Mouse (Mus musculus) midbrain, embryonic 13.5 days (tissue): Measurements from ENCODE around the gene Trim62. TPM values are rescaled to one million over a fixed set of nuclear protein-coding genes. Genes with fewer than 3 reads are reported as not detected.
A peak's percentile ranks its signal among the peaks of the same experiment; 100 is the strongest.

Experiments
- ATAC-seq: fragments of 200-750 bp; cut with Nextera tagmentation; 2 replicates; pipeline ENCODE4 v1.8.0; 2017; ENCODE audit warnings: mild to moderate bottlenecking, moderate TSS enrichment, moderate library complexity
- H3K27ac ChIP-seq: fragments of 300-500 bp; sonication (generic); 2 replicates; pipeline ENCODE4 v1.5.1; 2015; ENCODE audit warnings: inconsistent platforms, mild to moderate bottlenecking, moderate library complexity
- H3K27me3 ChIP-seq: fragments of 300-500 bp; sonication (generic); 2 replicates; pipeline ENCODE4 v1.6.1; 2015; ENCODE audit warnings: mild to moderate bottlenecking, inconsistent platforms
- H3K36me3 ChIP-seq: fragments of 300-500 bp; sonication (generic); 2 replicates; pipeline ENCODE4 v1.6.1; 2015; ENCODE audit warnings: mild to moderate bottlenecking, inconsistent platforms
- H3K4me1 ChIP-seq: fragments of 300-500 bp; sonication (generic); replicated peaks from 2 replicates; pipeline ENCODE4 v1.6.1; 2015; ENCODE audit warnings: inconsistent platforms
- H3K4me2 ChIP-seq: fragments of 300-500 bp; sonication (generic); replicated peaks from 2 replicates; pipeline ENCODE4 v1.6.1; 2015; ENCODE audit warnings: moderate library complexity, mild to moderate bottlenecking, inconsistent platforms
- H3K4me3 ChIP-seq: fragments of 300-500 bp; sonication (generic); replicated peaks from 2 replicates; pipeline ENCODE4 v1.5.1; 2015; ENCODE audit warnings: mild to moderate bottlenecking, inconsistent platforms
- H3K9ac ChIP-seq: fragments of 300-500 bp; sonication (generic); replicated peaks from 2 replicates; pipeline ENCODE4 v1.6.1; 2015; ENCODE audit warnings: mild to moderate bottlenecking, inconsistent platforms
- H3K9me3 ChIP-seq: fragments of 300-500 bp; sonication (generic); 2 replicates; pipeline ENCODE4 v1.6.1; 2016; ENCODE audit warnings: mild to moderate bottlenecking, inconsistent platforms
- WGBS: fragments of 180-500 bp; shearing (Covaris S2); methylation state at CpG from one replicate; pipeline ENCODE4 v1.1.7; 2015; 5-methylcytosine and 5-hydroxymethylcytosine counted together
- polyA plus RNA-seq: library from polyadenylated mRNA; unstranded; fragments of >200 nt; fragmentation: Nextera tagmentation; extraction: Ambion mirVana; gene quantifications from 2 replicates; pipeline ENCODE4 v1.2.1, GENCODE M21; 2015

Trim62 gene
- polyA plus RNA-seq, 1 experiment from 2014 or later = 15.9 TPM

DNA sequence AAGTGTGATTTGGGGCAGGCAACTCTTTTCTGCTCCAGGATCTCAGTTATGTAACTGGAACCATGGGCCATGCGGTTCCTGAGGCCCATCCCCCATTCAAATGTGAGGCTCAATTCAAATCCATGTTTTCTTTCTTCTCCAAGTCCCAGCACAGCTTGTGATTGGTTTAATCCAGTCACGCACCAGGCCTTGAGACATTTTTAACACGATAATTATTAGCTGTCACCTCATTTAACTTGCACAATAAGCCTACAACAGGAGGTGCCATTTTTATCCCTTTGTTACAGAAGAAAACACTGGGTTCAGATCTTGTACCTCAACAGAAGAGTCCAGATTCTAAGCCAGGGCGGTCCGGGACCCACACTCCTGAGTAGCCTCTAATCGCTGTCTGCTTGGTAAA, 34.4 kb downstream of the Trim62 start:
- Histone ChIP-seq H3K27me3 (peaks cover 21% of the 10 kb centered on the region), H3K27ac (no peak overlapping the region), H3K4me3 (no peak overlapping the region), H3K4me1 (peaks cover 8% of the 10 kb centered on the region; the same call in 1 of the 2 replicates), H3K36me3 (no peaks in the 10 kb centered on the region), H3K4me2 (no peak overlapping the region), H3K9me3 (no peaks in the 10 kb centered on the region), H3K9ac (no peak overlapping the region)
- ATAC-seq = no peak
- WGBS = 73% methylated on average over 6 of the region's 6 CpGs

- Histone ChIP-seq H3K9me3 (no peaks in the 10 kb centered on the region), H3K36me3 (no peaks in the 10 kb centered on the region), H3K4me2 (no peak overlapping the region), H3K4me3 (no peak overlapping the region), H3K4me1 (peaks cover 7% of the 10 kb centered on the region; the same call in 1 of the 2 replicates), H3K27ac (no peak overlapping the region), H3K9ac (no peak overlapping the region), H3K27me3 (peaks cover 22% of the 10 kb centered on the region)
- no peak for ATAC-seq
- 74% methylated on average over 3 of the region's 3 CpGs for WGBS
Measured at GRCm38 (mm10) chr4:128918187-128918586, 34.8 kb downstream of the Trim62 start.

- Histone ChIP-seq H3K4me3 (no peak overlapping the region), H3K9me3 (no peaks in the 10 kb centered on the region), H3K27ac (no peak overlapping the region), H3K9ac (no peak overlapping the region), H3K36me3 (no peaks in the 10 kb centered on the region), H3K4me1 (peaks cover 5% of the 10 kb centered on the region; the same call in 1 of the 2 replicates), H3K4me2 (no peak overlapping the region), H3K27me3 (peaks cover 31% of the 10 kb centered on the region)
- no peak for ATAC-seq
- WGBS = 30% methylated on average over 10 of the region's 10 CpGs
Measured at GRCm38 (mm10) chr4:128919106-128919505, 35.7 kb downstream of the Trim62 start.

DNA sequence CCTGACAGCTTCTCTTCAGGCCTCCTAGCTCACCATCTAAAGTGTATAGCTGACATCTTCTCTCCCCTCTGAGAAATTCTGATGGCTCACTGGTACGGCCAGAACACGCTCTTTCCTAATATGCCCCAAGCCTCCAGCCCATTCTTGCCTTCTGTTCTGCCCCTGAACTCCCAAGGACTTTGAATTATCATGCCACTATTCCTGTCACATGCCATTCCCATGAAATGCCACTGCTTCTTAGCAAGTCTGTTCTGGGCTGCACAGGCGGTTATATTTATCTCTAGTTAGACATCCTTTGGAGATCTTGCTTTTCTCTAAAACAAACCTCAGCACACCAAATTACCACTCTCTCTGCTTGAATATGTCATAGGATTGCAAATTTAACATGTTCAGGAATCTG, 40.2 kb downstream of the Trim62 start:
- Histone ChIP-seq H3K9ac (no peak overlapping the region), H3K4me2 (no peak overlapping the region), H3K4me3 (no peak overlapping the region), H3K27ac (no peak overlapping the region), H3K27me3 (peaks cover 34% of the 10 kb centered on the region), H3K9me3 (no peaks in the 10 kb centered on the region), H3K4me1 (peaks cover 8% of the 10 kb centered on the region), H3K36me3 (no peaks in the 10 kb centered on the region)
- no peak for ATAC-seq
- 95% methylated on average over 3 of the region's 3 CpGs for WGBS

- ATAC-seq = peak; percentile 93
- Histone ChIP-seq H3K36me3 (no peaks in the 10 kb centered on the region), H3K4me1 (peaks cover 8% of the 10 kb centered on the region), H3K9ac (peak overlapping the region; percentile 49; the same call in 1 of the 2 replicates), H3K4me2 (peak overlapping the region; percentile 71), H3K4me3 (peak overlapping the region; percentile 42), H3K27me3 (peaks cover 34% of the 10 kb centered on the region), H3K27ac (peak overlapping the region; percentile 39; the same call in 1 of the 2 replicates), H3K9me3 (no peaks in the 10 kb centered on the region)
- 13% methylated on average over 36 of the region's 36 CpGs for WGBS
Measured at GRCm38 (mm10) chr4:128924841-128925606, 41.6 kb downstream of the Trim62 start.

GRCm38 (mm10) chr4:128932783-128933182, 49.4 kb downstream of the Trim62 start:
- no peaks in the 10 kb centered on the region for H3K9me3 ChIP-seq
- H3K4me3 ChIP-seq = no peak overlapping the region
- H3K4me2 ChIP-seq = no peak overlapping the region
- H3K9ac ChIP-seq = no peak overlapping the region
- 74% methylated on average over 7 of the region's 7 CpGs for WGBS
- no peak for ATAC-seq
- no peaks in the 10 kb centered on the region for H3K36me3 ChIP-seq
- no peaks in the 10 kb centered on the region for H3K4me1 ChIP-seq
- peaks cover under 1% of the 10 kb centered on the region; the same call in 1 of the 2 replicates for H3K27me3 ChIP-seq
- no peak overlapping the region for H3K27ac ChIP-seq

DNA sequence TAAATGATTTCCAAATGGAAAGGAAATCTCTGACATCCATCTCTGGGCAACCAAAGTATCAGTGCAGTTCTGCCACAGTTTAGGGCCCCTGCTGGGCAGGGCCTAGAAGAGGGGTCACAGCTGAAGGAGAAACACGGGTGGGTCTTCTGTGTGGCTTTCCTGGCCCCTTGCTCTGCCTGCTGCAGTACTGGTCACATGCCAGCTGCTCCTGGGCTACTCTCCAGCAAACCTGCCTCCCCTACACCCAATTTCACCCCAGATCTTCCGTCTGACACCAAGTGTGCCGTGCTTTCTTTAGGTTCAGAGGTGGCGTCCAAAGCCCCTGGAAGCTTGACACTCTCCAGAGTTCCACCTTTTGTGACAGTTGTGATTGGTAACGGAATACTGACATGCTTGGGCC, 52.2 kb downstream of the Trim62 start:
- no peaks in the 10 kb centered on the region for H3K9me3 ChIP-seq
- H3K4me2 ChIP-seq = no peak overlapping the region
- H3K27me3 ChIP-seq = no peaks in the 10 kb centered on the region
- ATAC-seq = no peak
- WGBS = 68% methylated on average over 5 of the region's 5 CpGs
- no peaks in the 10 kb centered on the region for H3K4me1 ChIP-seq
- H3K4me3 ChIP-seq = no peak overlapping the region
- no peak overlapping the region for H3K9ac ChIP-seq
- no peaks in the 10 kb centered on the region for H3K36me3 ChIP-seq
- no peak overlapping the region for H3K27ac ChIP-seq

- Histone ChIP-seq H3K4me1 (peaks cover 5% of the 10 kb centered on the region; the same call in 1 of the 2 replicates), H3K27ac (no peak overlapping the region), H3K4me3 (no peak overlapping the region), H3K36me3 (no peaks in the 10 kb centered on the region), H3K9me3 (no peaks in the 10 kb centered on the region), H3K9ac (no peak overlapping the region), H3K4me2 (no peak overlapping the region), H3K27me3 (no peaks in the 10 kb centered on the region)
- no peak for ATAC-seq
- WGBS = 56% methylated on average over 3 of the region's 3 CpGs
Measured at GRCm38 (mm10) chr4:128942346-128942745, 59.0 kb downstream of the Trim62 start.

- no peak overlapping the region for H3K27ac ChIP-seq
- no peaks in the 10 kb centered on the region for H3K9me3 ChIP-seq
- H3K9ac ChIP-seq = no peak overlapping the region
- peaks cover 8% of the 10 kb centered on the region; the same call in 1 of the 2 replicates for H3K4me1 ChIP-seq
- no peak overlapping the region for H3K4me2 ChIP-seq
- no peaks in the 10 kb centered on the region for H3K36me3 ChIP-seq
- WGBS = 74% methylated on average over 9 of the region's 9 CpGs
- H3K27me3 ChIP-seq = no peaks in the 10 kb centered on the region
- ATAC-seq = no peak
- no peak overlapping the region for H3K4me3 ChIP-seq
Measured at GRCm38 (mm10) chr4:128946736-128947135, 63.4 kb downstream of the Trim62 start.

GRCm38 (mm10) chr4:128947326-128947933, 64.0 kb downstream of the Trim62 start:
- no peaks in the 10 kb centered on the region for H3K9me3 ChIP-seq
- H3K9ac ChIP-seq = no peak overlapping the region
- H3K27me3 ChIP-seq = no peaks in the 10 kb centered on the region
- peaks cover 8% of the 10 kb centered on the region; the same call in 1 of the 2 replicates for H3K4me1 ChIP-seq
- no peaks in the 10 kb centered on the region for H3K36me3 ChIP-seq
- 16% methylated on average over 18 of the region's 18 CpGs for WGBS
- peak; percentile 56; the same call in 1 of the 2 replicates for ATAC-seq
- 0 out of 2 replicates have a peak overlapping the region, but pooled peaks have one; percentile 5 for H3K4me2 ChIP-seq
- no peak overlapping the region for H3K4me3 ChIP-seq
- H3K27ac ChIP-seq = no peak overlapping the region

GRCm38 (mm10) chr4:128948137-128948674, 64.8 kb downstream of the Trim62 start:
- no peaks in the 10 kb centered on the region for H3K9me3 ChIP-seq
- peaks cover 8% of the 10 kb centered on the region; the same call in 1 of the 2 replicates for H3K4me1 ChIP-seq
- no peak overlapping the region for H3K9ac ChIP-seq
- ATAC-seq = no peak
- no peaks in the 10 kb centered on the region for H3K36me3 ChIP-seq
- no peak overlapping the region for H3K4me2 ChIP-seq
- no peak overlapping the region for H3K27ac ChIP-seq
- 30% methylated on average over 6 of the region's 6 CpGs for WGBS
- no peaks in the 10 kb centered on the region for H3K27me3 ChIP-seq
- no peak overlapping the region for H3K4me3 ChIP-seq

GRCm38 (mm10) chr4:128949470-128950005, 66.2 kb downstream of the Trim62 start:
- H3K4me1 ChIP-seq = peaks cover 12% of the 10 kb centered on the region; the same call in 1 of the 2 replicates
- no peak overlapping the region for H3K4me2 ChIP-seq
- WGBS = 55% methylated on average over 15 of the region's 15 CpGs
- H3K9me3 ChIP-seq = no peaks in the 10 kb centered on the region
- H3K27ac ChIP-seq = no peak overlapping the region
- H3K9ac ChIP-seq = no peak overlapping the region
- H3K4me3 ChIP-seq = no peak overlapping the region
- no peak for ATAC-seq
- H3K36me3 ChIP-seq = no peaks in the 10 kb centered on the region
- no peaks in the 10 kb centered on the region for H3K27me3 ChIP-seq
